Mouse (Mus musculus): ENCODE results near the gene Gm21858.
"Not testable (repeated sequence)": the region's sequence is repeated elsewhere in the genome, so short reads cannot be mapped to it uniquely, and the experiment has no call there.

Gm21858 gene

DNA sequence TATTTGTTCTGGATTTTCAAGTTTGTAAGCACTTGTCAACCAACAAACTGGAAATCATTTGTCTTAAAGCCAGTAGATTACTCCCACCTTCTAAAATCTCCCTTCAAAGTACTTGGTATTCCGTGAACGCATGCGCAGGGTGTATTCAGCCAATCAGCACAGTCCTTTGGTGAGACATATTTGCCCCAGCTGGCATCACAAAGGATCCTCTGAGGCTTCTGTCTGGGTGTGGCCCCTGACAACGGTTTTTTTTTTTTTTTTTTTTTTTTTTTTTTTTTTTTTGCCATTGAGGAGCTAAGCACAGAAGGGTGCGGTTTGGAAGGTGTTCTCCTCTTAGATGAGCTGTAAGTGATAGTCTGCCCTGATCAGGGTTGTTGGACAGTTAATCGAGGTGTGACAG lies at the start of gene Gm21858:
Gene Gm21858 (plus strand): TSS at position 301 of the 400 bp plus-strand sequence.
- not testable (repeated sequence) for DNase-seq (ENCODE audit: low spot score in 2 of 2)
